Mouse (Mus musculus): ENCODE data around the gene Gm20518. TPM values are rescaled to one million over a fixed set of nuclear protein-coding genes. Genes with fewer than 3 reads are reported as not detected.

Gene Gm20518
- polyA plus RNA-seq, 1 experiment, result 0.07 TPM

GRCm38 (mm10) chr16:17853263-17853662 is 38.2 kb downstream of the Gm20518 start:
- Histone ChIP-seq H3K27me3 (ENCODE audit: control insufficient read depth) (no peaks in the 10 kb centered on the region), H3K4me1 (ENCODE audit: control insufficient read depth) (no peaks in the 10 kb centered on the region), H3K36me3 (ENCODE audit: control insufficient read depth) (peaks cover 89% of the 10 kb centered on the region), H3K4me3 (replicated peaks) (no peak overlapping the region), H3K9me3 (ENCODE audit: control insufficient read depth, low read length) (no peaks in the 10 kb centered on the region)
- TF ChIP-seq GATA1 (IDR thresholded peaks at IDR 0.05; ENCODE audit: low read length) (no peak), TAL1 (IDR thresholded peaks at IDR 0.05; ENCODE audit: low read length) (no peak)

GRCm38 (mm10) chr16:17851860-17852259 is 39.6 kb downstream of the Gm20518 start:
- no peak overlapping the region for H3K4me3 ChIP-seq (replicated peaks)
- no peaks in the 10 kb centered on the region for H3K27me3 ChIP-seq (ENCODE audit: control insufficient read depth)
- TF ChIP-seq TAL1 (IDR thresholded peaks at IDR 0.05; ENCODE audit: low read length) (no peak), GATA1 (IDR thresholded peaks at IDR 0.05; ENCODE audit: low read length) (no peak)
- H3K36me3 ChIP-seq (ENCODE audit: control insufficient read depth), result peaks cover 89% of the 10 kb centered on the region
- no peaks in the 10 kb centered on the region for H3K4me1 ChIP-seq (ENCODE audit: control insufficient read depth)
- H3K9me3 ChIP-seq (ENCODE audit: control insufficient read depth, low read length), result no peaks in the 10 kb centered on the region

- Histone ChIP-seq H3K27me3 (ENCODE audit: control insufficient read depth) (no peaks in the 10 kb centered on the region), H3K36me3 (ENCODE audit: control insufficient read depth) (peaks cover 89% of the 10 kb centered on the region), H3K4me3 (replicated peaks) (no peak overlapping the region), H3K4me1 (ENCODE audit: control insufficient read depth) (no peaks in the 10 kb centered on the region), H3K9me3 (ENCODE audit: control insufficient read depth, low read length) (no peaks in the 10 kb centered on the region)
- TF ChIP-seq GATA1 (IDR thresholded peaks at IDR 0.05; ENCODE audit: low read length) (no peak), TAL1 (IDR thresholded peaks at IDR 0.05; ENCODE audit: low read length) (no peak)
These were observed 40.1 kb downstream of the Gm20518 start for GRCm38 (mm10) chr16:17851331-17851730.

GRCm38 (mm10) chr16:17849486-17849885 is 42.0 kb downstream of the Gm20518 start:
- no peak overlapping the region for H3K4me3 ChIP-seq (replicated peaks)
- H3K9me3 ChIP-seq (ENCODE audit: control insufficient read depth, low read length), result no peaks in the 10 kb centered on the region
- no peaks in the 10 kb centered on the region for H3K4me1 ChIP-seq (ENCODE audit: control insufficient read depth)
- TF ChIP-seq GATA1 (IDR thresholded peaks at IDR 0.05; ENCODE audit: low read length) (no peak), TAL1 (IDR thresholded peaks at IDR 0.05; ENCODE audit: low read length) (no peak)
- H3K36me3 ChIP-seq (ENCODE audit: control insufficient read depth), result peaks cover 92% of the 10 kb centered on the region
- no peaks in the 10 kb centered on the region for H3K27me3 ChIP-seq (ENCODE audit: control insufficient read depth)

- H3K4me3 ChIP-seq (replicated peaks), result no peak overlapping the region
- H3K27me3 ChIP-seq (ENCODE audit: control insufficient read depth), result no peaks in the 10 kb centered on the region
- H3K4me1 ChIP-seq (ENCODE audit: control insufficient read depth), result no peaks in the 10 kb centered on the region
- H3K9me3 ChIP-seq (ENCODE audit: control insufficient read depth, low read length), result no peaks in the 10 kb centered on the region
- TF ChIP-seq TAL1 (IDR thresholded peaks at IDR 0.05; ENCODE audit: low read length) (no peak), GATA1 (IDR thresholded peaks at IDR 0.05; ENCODE audit: low read length) (no peak)
- peaks cover 92% of the 10 kb centered on the region for H3K36me3 ChIP-seq (ENCODE audit: control insufficient read depth)
These were observed 42.5 kb downstream of the Gm20518 start for GRCm38 (mm10) chr16:17848928-17849327.

GRCm38 (mm10) chr16:17848431-17848830 is 43.0 kb downstream of the Gm20518 start:
- Histone ChIP-seq H3K4me3 (replicated peaks) (no peak overlapping the region), H3K9me3 (ENCODE audit: control insufficient read depth, low read length) (no peaks in the 10 kb centered on the region), H3K4me1 (ENCODE audit: control insufficient read depth) (no peaks in the 10 kb centered on the region), H3K36me3 (ENCODE audit: control insufficient read depth) (peaks cover 93% of the 10 kb centered on the region), H3K27me3 (ENCODE audit: control insufficient read depth) (no peaks in the 10 kb centered on the region)
- TF ChIP-seq GATA1 (IDR thresholded peaks at IDR 0.05; ENCODE audit: low read length), result no peak
- no peak for TF ChIP-seq TAL1 (IDR thresholded peaks at IDR 0.05; ENCODE audit: low read length)

- no peaks in the 10 kb centered on the region for H3K4me1 ChIP-seq (ENCODE audit: control insufficient read depth)
- H3K36me3 ChIP-seq (ENCODE audit: control insufficient read depth), result peaks cover 89% of the 10 kb centered on the region
- H3K4me3 ChIP-seq (replicated peaks), result no peak overlapping the region
- TF ChIP-seq TAL1 (IDR thresholded peaks at IDR 0.05; ENCODE audit: low read length) (no peak), GATA1 (IDR thresholded peaks at IDR 0.05; ENCODE audit: low read length) (no peak)
- H3K27me3 ChIP-seq (ENCODE audit: control insufficient read depth), result no peaks in the 10 kb centered on the region
- H3K9me3 ChIP-seq (ENCODE audit: control insufficient read depth, low read length), result no peaks in the 10 kb centered on the region
These were observed 47.6 kb downstream of the Gm20518 start for GRCm38 (mm10) chr16:17843701-17844365.

- H3K27me3 ChIP-seq (ENCODE audit: control insufficient read depth), result peaks cover 4% of the 10 kb centered on the region
- H3K36me3 ChIP-seq (ENCODE audit: control insufficient read depth), result peaks cover 75% of the 10 kb centered on the region
- H3K9me3 ChIP-seq (ENCODE audit: control insufficient read depth, low read length), result no peaks in the 10 kb centered on the region
- TF ChIP-seq GATA1 (IDR thresholded peaks at IDR 0.05; ENCODE audit: low read length) (no peak), TAL1 (IDR thresholded peaks at IDR 0.05; ENCODE audit: low read length) (no peak)
- H3K4me3 ChIP-seq (replicated peaks), result no peak overlapping the region
- no peaks in the 10 kb centered on the region for H3K4me1 ChIP-seq (ENCODE audit: control insufficient read depth)
These were observed 49.0 kb downstream of the Gm20518 start for GRCm38 (mm10) chr16:17842437-17842836.

- H3K36me3 ChIP-seq (ENCODE audit: control insufficient read depth), result peaks cover 50% of the 10 kb centered on the region
- no peaks in the 10 kb centered on the region for H3K4me1 ChIP-seq (ENCODE audit: control insufficient read depth)
- TF ChIP-seq GATA1 (IDR thresholded peaks at IDR 0.05; ENCODE audit: low read length), result no peak
- no peak for TF ChIP-seq TAL1 (IDR thresholded peaks at IDR 0.05; ENCODE audit: low read length)
These were observed 51.5 kb downstream of the Gm20518 start for GRCm38 (mm10) chr16:17839976-17840375.

GRCm38 (mm10) chr16:17838051-17838450 is 53.4 kb downstream of the Gm20518 start, which contains the start of gene Car15:
TSS of gene Car15 (minus strand) at chr16:17838364.
- Histone ChIP-seq H3K4me1 (ENCODE audit: control insufficient read depth) (peaks cover 8% of the 10 kb centered on the region), H3K27me3 (ENCODE audit: control insufficient read depth) (peaks cover 48% of the 10 kb centered on the region), H3K9me3 (ENCODE audit: control insufficient read depth, low read length) (peaks cover 3% of the 10 kb centered on the region; the same call in 1 of the 2 replicates), H3K36me3 (ENCODE audit: control insufficient read depth) (peaks cover 31% of the 10 kb centered on the region), H3K4me3 (replicated peaks) (no peak within 1 kb of the TSS)
- TF ChIP-seq TAL1 (IDR thresholded peaks at IDR 0.05; ENCODE audit: low read length) (no peak), GATA1 (IDR thresholded peaks at IDR 0.05; ENCODE audit: low read length) (no peak)

More at GRCm38 (mm10) chr16:17839976-17840375, 51.5 kb downstream of the Gm20518 start:
- Histone ChIP-seq H3K4me3 (replicated peaks) (no peak overlapping the region), H3K27me3 (ENCODE audit: control insufficient read depth) (peaks cover 29% of the 10 kb centered on the region), H3K9me3 (ENCODE audit: control insufficient read depth, low read length) (no peaks in the 10 kb centered on the region)

Measured in erythroblast, embryonic 14.5 days (primary cell).